Mouse (Mus musculus): Measurements from ENCODE around the gene Arid3a. TPM values are rescaled to one million over a fixed set of nuclear protein-coding genes. Genes with fewer than 3 reads are reported as not detected.
A peak's percentile ranks its signal among the peaks of the same experiment; 100 is the strongest.
"Not testable (repeated sequence)": the region's sequence is repeated elsewhere in the genome, so short reads cannot be mapped to it uniquely, and the experiment has no call there.

Gene Arid3a
- polyA plus RNA-seq, 1 experiment from 2014 or later = 3.2 TPM

DNA sequence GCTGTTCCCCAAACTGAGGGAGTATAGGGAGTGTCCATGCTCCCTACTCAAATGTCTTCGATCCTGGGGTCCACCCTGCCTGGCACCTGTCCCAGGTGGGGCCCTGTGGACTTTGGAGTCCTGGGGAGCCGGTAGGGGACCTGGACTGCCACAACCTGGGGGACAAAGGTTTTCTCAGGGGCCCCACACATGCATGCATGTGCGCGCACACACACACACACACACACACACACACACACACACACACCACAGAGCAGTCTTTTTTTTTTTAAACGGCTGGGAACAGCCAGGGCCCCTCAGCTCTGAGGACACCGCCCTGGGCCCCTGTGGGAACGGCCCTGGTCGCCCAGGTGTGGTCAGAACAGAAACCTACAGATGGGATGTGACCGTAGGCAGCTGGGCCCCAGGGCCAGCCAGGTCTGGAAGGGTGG is 16.6 kb downstream of the Arid3a start:
- H3K4me3 ChIP-seq = no peak overlapping the region
- H3K4me1 ChIP-seq (replicated peaks) = peaks cover 16% of the 10 kb centered on the region
- H3K27me3 ChIP-seq = no peaks in the 10 kb centered on the region
- H3K9ac ChIP-seq = no peak overlapping the region
- peaks cover 2% of the 10 kb centered on the region; the same call in 1 of the 2 replicates for H3K36me3 ChIP-seq
- no peak for ATAC-seq (ENCODE audit: low FRiP score, low read depth)
- H3K27ac ChIP-seq (replicated peaks) = no peak overlapping the region
- 76% methylated on average over 9 of the region's 9 CpGs for WGBS
- no peaks in the 10 kb centered on the region for H3K9me3 ChIP-seq
- no peak overlapping the region for H3K4me2 ChIP-seq

GRCm38 (mm10) chr10:79945507-79946234 is 18.8 kb downstream of the Arid3a start:
- no peak for ATAC-seq (ENCODE audit: low FRiP score, low read depth)
- WGBS = 20% methylated on average over 16 of the region's 16 CpGs

DNA sequence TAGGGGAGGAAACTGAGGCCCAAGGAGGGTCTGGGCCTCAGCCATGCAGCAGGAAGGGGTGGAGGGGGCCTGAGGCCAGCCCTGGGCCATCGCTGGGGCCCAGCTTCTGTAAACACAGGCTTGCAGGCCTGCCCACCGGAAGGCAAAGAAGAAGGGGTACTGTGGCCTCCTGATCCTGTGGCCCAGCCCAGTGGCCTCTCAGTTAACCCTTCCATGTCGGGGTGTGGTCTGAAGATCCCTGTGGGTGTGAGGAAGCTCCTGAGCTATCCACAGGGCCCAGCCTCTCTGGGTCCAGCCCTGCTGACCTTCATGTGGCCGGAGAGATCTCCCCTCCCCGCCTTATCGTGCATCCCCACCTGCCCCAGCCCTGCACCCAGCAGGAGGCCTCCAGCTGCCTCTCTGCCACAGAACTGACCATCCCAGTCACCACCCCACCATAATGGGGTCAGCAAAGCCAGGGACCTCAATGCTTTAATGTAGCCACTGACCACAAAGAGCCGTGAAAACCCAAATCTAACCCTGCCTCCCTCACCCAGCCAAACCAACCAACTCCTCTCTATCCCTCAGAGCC is 20.0 kb downstream of the Arid3a start:
- Histone ChIP-seq H3K27me3 (no peaks in the 10 kb centered on the region), H3K36me3 (peaks cover 20% of the 10 kb centered on the region), H3K9ac (no peak overlapping the region), H3K9me3 (no peaks in the 10 kb centered on the region), H3K4me1 (replicated peaks) (peaks cover 16% of the 10 kb centered on the region), H3K4me2 (no peak overlapping the region), H3K27ac (replicated peaks) (no peak overlapping the region), H3K4me3 (no peak overlapping the region)
- ATAC-seq (ENCODE audit: low FRiP score, low read depth) = no peak
- 18% methylated on average over 7 of the region's 7 CpGs for WGBS

More at GRCm38 (mm10) chr10:79945507-79946234, 18.8 kb downstream of the Arid3a start:
- Histone ChIP-seq H3K4me2 (no peak overlapping the region), H3K4me1 (replicated peaks) (peaks cover 16% of the 10 kb centered on the region), H3K27ac (replicated peaks) (no peak overlapping the region), H3K9ac (no peak overlapping the region), H3K4me3 (no peak overlapping the region), H3K9me3 (no peaks in the 10 kb centered on the region), H3K36me3 (peaks cover 12% of the 10 kb centered on the region), H3K27me3 (no peaks in the 10 kb centered on the region)

GRCm38 (mm10) chr10:79947502-79947901 is 20.7 kb downstream of the Arid3a start:
- H3K27ac ChIP-seq (replicated peaks) = no peak overlapping the region
- H3K36me3 ChIP-seq = peaks cover 20% of the 10 kb centered on the region
- no peak overlapping the region for H3K4me3 ChIP-seq
- no peak overlapping the region for H3K9ac ChIP-seq
- no peak for ATAC-seq (ENCODE audit: low FRiP score, low read depth)
- H3K9me3 ChIP-seq = no peaks in the 10 kb centered on the region
- WGBS = 65% methylated on average over 6 of the region's 6 CpGs
- no peaks in the 10 kb centered on the region for H3K27me3 ChIP-seq
- H3K4me1 ChIP-seq (replicated peaks) = peaks cover 16% of the 10 kb centered on the region
- H3K4me2 ChIP-seq = no peak overlapping the region

DNA sequence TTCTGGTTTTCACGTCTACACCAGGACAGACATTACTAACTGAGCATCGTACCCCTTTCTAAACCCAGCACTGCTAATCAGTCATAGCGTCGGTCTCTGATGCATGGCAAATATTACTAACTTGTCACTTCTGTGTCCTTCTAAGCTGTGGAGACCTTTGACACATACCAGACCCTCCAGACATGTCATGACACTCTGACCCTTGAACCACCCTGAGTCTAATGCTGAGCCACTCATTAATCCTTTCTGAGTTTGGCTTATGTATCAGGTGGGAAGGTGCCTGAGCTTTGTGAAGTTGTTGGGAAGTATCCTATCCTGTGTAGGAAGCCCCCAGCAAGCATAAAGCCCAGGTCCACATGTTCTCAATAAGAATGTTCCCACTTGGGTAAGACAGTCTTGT is 23.0 kb downstream of the Arid3a start:
- no peak overlapping the region for H3K4me3 ChIP-seq
- H3K9ac ChIP-seq = no peak overlapping the region
- WGBS = 96% methylated on average over 4 of the region's 4 CpGs
- no peak overlapping the region for H3K27ac ChIP-seq (replicated peaks)
- H3K36me3 ChIP-seq = peaks cover 20% of the 10 kb centered on the region
- no peaks in the 10 kb centered on the region for H3K9me3 ChIP-seq
- ATAC-seq (ENCODE audit: low FRiP score, low read depth) = no peak
- no peak overlapping the region for H3K4me2 ChIP-seq
- H3K4me1 ChIP-seq (replicated peaks) = peaks cover 16% of the 10 kb centered on the region
- no peaks in the 10 kb centered on the region for H3K27me3 ChIP-seq

DNA sequence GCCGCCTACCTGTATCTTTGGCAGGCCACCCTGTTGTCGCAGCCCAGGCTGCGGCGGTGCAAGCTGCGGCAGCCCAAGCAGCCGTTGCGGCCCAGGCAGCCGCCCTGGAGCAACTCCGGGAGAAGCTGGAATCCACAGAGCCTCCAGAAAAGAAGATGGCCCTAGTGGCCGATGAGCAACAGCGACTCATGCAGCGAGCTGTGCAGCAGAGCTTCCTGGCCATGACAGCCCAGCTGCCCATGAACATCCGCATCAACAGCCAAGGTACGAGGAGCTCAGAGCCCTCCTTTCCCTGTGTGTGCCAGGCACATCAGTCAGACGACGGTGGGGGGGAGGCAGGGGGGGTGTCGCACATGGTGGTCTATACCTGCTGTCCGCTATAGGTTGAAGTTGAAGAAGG is 23.8 kb downstream of the Arid3a start:
- H3K4me3 ChIP-seq = no peak overlapping the region
- H3K9ac ChIP-seq = no peak overlapping the region
- ATAC-seq (ENCODE audit: low FRiP score, low read depth) = no peak
- H3K36me3 ChIP-seq = peaks cover 20% of the 10 kb centered on the region
- H3K4me2 ChIP-seq = no peak overlapping the region
- H3K27ac ChIP-seq (replicated peaks) = no peak overlapping the region
- no peaks in the 10 kb centered on the region for H3K27me3 ChIP-seq
- no peaks in the 10 kb centered on the region for H3K9me3 ChIP-seq
- H3K4me1 ChIP-seq (replicated peaks) = peaks cover 12% of the 10 kb centered on the region
- WGBS = 84% methylated on average over 17 of the region's 18 CpGs

DNA sequence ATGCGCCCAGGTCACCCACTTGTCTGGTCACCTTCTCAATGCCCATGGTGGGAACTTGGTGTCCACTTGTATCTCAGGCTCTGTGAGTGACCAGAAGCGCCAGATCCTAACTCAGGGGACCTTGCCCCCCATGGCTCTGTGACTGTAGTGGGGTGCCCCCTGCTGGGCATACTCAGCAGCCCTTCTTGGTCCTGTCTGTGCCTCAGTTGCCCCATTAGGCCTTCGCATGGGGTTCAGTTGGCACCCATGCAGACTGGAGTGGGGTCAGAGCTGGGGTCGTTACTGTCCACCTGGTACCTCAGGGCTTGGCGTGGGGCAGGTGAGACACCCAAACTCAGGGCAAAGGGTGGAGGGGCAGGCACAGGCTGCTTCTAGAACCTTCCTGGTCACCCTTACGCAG is 27.1 kb downstream of the Arid3a start:
- 87% methylated on average over 6 of the region's 6 CpGs for WGBS
- no peak for ATAC-seq (ENCODE audit: low FRiP score, low read depth)
- Histone ChIP-seq H3K27ac (replicated peaks) (no peak overlapping the region), H3K4me2 (no peak overlapping the region), H3K4me3 (no peak overlapping the region), H3K4me1 (replicated peaks) (no peaks in the 10 kb centered on the region), H3K36me3 (peaks cover 17% of the 10 kb centered on the region), H3K9ac (no peak overlapping the region), H3K9me3 (no peaks in the 10 kb centered on the region), H3K27me3 (0 out of 2 replicates have a peak, but pooled peaks cover 2% of the 10 kb centered on the region)

DNA sequence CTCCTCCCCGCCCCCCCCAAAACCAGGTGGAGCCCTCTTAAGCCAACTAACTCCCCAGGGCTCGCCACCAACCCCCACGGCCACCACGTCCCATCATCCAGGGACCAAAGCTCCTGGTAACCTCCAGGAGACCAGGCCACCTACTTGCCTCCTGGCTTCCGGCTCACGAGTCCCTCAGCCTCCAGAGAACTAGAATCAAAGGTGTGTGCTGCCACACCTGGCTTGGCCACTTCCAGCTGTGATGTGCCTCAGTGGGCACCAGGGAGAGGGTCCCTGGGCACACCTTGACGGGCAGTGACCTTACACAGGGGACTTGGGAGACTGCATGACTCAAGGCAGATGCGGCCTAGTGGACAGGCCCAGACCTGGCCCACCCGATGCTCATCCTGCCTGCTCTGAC is 28.8 kb downstream of the Arid3a start:
- Histone ChIP-seq H3K4me3 (no peak overlapping the region), H3K9me3 (no peaks in the 10 kb centered on the region), H3K4me2 (no peak overlapping the region), H3K9ac (no peak overlapping the region), H3K36me3 (peaks cover 8% of the 10 kb centered on the region), H3K27me3 (0 out of 2 replicates have a peak, but pooled peaks cover 2% of the 10 kb centered on the region), H3K4me1 (replicated peaks) (peaks cover 3% of the 10 kb centered on the region), H3K27ac (replicated peaks) (no peak overlapping the region)
- 84% methylated on average over 9 of the region's 9 CpGs for WGBS
- ATAC-seq (ENCODE audit: low FRiP score, low read depth) = no peak

- no peak overlapping the region for H3K27ac ChIP-seq (replicated peaks)
Observed at GRCm38 (mm10) chr10:79956643-79957154, 29.9 kb downstream of the Arid3a start.

DNA sequence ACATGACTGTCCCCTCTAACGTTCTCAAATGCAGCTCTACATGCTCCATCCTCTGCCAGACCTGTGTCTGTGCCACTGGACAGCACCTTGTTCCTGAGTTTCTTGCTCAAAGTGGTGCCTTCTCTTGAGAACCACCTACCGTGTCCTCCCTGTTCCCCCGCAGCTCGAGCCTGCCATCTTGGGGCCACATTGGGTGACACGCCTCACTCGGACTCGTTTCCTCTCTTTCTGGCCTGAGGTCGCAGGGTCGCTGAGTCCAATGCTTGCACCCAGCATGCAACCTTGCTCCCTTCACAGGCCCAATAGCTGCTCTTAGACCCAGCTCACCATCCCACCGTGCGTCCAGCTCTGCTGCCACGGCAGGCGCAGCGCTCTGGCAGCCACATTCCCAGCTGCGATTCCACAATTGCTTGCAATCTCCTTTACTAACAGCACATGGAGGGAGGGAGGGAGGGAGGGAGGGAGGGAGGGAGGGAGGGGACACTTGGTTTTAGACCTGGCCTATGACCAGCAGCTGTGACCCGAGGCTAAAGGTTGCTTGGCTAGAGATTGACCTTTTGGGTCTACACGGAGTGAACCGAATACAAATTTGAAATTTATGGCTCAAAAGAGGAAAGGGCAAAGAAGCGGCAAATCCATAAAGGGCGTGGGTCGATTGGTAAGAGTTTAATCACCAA is 31.4 kb downstream of the Arid3a start:
- 10% methylated on average over 21 of the region's 21 CpGs for WGBS
- H3K27ac ChIP-seq (replicated peaks) = no peak overlapping the region
- peaks cover 12% of the 10 kb centered on the region for H3K4me1 ChIP-seq (replicated peaks)
- no peak for ATAC-seq (ENCODE audit: low FRiP score, low read depth)
- H3K9ac ChIP-seq = no peak overlapping the region
- H3K36me3 ChIP-seq = peaks cover 9% of the 10 kb centered on the region
- no peak overlapping the region for H3K4me3 ChIP-seq
- H3K9me3 ChIP-seq = no peaks in the 10 kb centered on the region
- H3K27me3 ChIP-seq = 0 out of 2 replicates have a peak, but pooled peaks cover 2% of the 10 kb centered on the region
- no peak overlapping the region for H3K4me2 ChIP-seq

More at GRCm38 (mm10) chr10:79956643-79957154, 29.9 kb downstream of the Arid3a start:
- Histone ChIP-seq H3K27me3 (0 out of 2 replicates have a peak, but pooled peaks cover 2% of the 10 kb centered on the region), H3K4me2 (no peak overlapping the region), H3K4me3 (no peak overlapping the region), H3K4me1 (replicated peaks) (peaks cover 12% of the 10 kb centered on the region), H3K36me3 (no peaks in the 10 kb centered on the region), H3K9me3 (no peaks in the 10 kb centered on the region), H3K9ac (no peak overlapping the region)
- ATAC-seq (ENCODE audit: low FRiP score, low read depth) = no peak
- 20% methylated on average over 4 of the region's 4 CpGs for WGBS

- H3K9ac ChIP-seq = not testable (repeated sequence)
- peak overlapping the region; percentile 84 for H3K4me2 ChIP-seq
Observed at GRCm38 (mm10) chr10:79959412-79959811, 32.6 kb downstream of the Arid3a start.

More at GRCm38 (mm10) chr10:79959412-79959811, 32.6 kb downstream of the Arid3a start:
- WGBS = 35% methylated on average over 10 of the region's 10 CpGs
- Histone ChIP-seq H3K4me3 (peak overlapping the region; percentile 91; the same call in 1 of the 2 replicates), H3K36me3 (peaks cover 12% of the 10 kb centered on the region), H3K4me1 (replicated peaks) (peaks cover 12% of the 10 kb centered on the region)
- H3K27me3 ChIP-seq; H3K27ac ChIP-seq (replicated peaks); ATAC-seq (ENCODE audit: low FRiP score, low read depth); H3K9me3 ChIP-seq: not testable (repeated sequence)
